Mouse (Mus musculus): ENCODE measurements around the gene Aldob. TPM values are rescaled to one million over a fixed set of nuclear protein-coding genes. Genes with fewer than 3 reads are reported as not detected.
A peak's percentile ranks its signal among the peaks of the same experiment; 100 is the strongest.

The Aldob gene
- polyA plus RNA-seq, 1 experiment from 2014 or later: 94.2 TPM

- ATAC-seq (replicated peaks; ENCODE audit: low FRiP score, low TSS enrichment, low read depth) (no peak), DNase-seq (ENCODE audit: low spot score) (no peak)
- no peak overlapping the region for H3K4me3 ChIP-seq (ENCODE audit: low read depth, low read length)
- H3K9ac ChIP-seq (ENCODE audit: low read length): no peak overlapping the region
- H3K27me3 ChIP-seq (replicated peaks; ENCODE audit: control insufficient read depth, insufficient read depth, low read length): no peaks in the 10 kb centered on the region
- no peak overlapping the region for H3K27ac ChIP-seq (ENCODE audit: low read depth)
- WGBS: 86% methylated on average over 4 of the region's 4 CpGs
- no peaks in the 10 kb centered on the region for H3K9me3 ChIP-seq (ENCODE audit: control insufficient read depth, low read length)
- H3K36me3 ChIP-seq (ENCODE audit: control insufficient read depth, insufficient read depth, low read length): no peaks in the 10 kb centered on the region
- no peaks in the 10 kb centered on the region for H3K4me1 ChIP-seq (replicated peaks; ENCODE audit: control insufficient read depth, insufficient read depth, low read length)
- H3K4me2 ChIP-seq (ENCODE audit: low read length): no peak overlapping the region
Measured at GRCm38 (mm10) chr4:49572194-49572593, 22.8 kb upstream of the Aldob start.

GRCm38 (mm10) chr4:49567613-49568012 is 18.3 kb upstream of the Aldob start:
- no peak overlapping the region for H3K27ac ChIP-seq (ENCODE audit: low read depth)
- H3K9me3 ChIP-seq (ENCODE audit: control insufficient read depth, low read length): no peaks in the 10 kb centered on the region
- no peak overlapping the region for H3K4me3 ChIP-seq (ENCODE audit: low read depth, low read length)
- WGBS: 21% methylated on average over 3 of the region's 3 CpGs
- ATAC-seq (replicated peaks; ENCODE audit: low FRiP score, low TSS enrichment, low read depth): peak; percentile 83
- H3K9ac ChIP-seq (ENCODE audit: low read length): no peak overlapping the region
- H3K36me3 ChIP-seq (ENCODE audit: control insufficient read depth, insufficient read depth, low read length): no peaks in the 10 kb centered on the region
- H3K4me2 ChIP-seq (ENCODE audit: low read length): no peak overlapping the region
- DNase-seq (ENCODE audit: low spot score): peak; percentile 63
- H3K4me1 ChIP-seq (replicated peaks; ENCODE audit: control insufficient read depth, insufficient read depth, low read length): no peaks in the 10 kb centered on the region
- no peaks in the 10 kb centered on the region for H3K27me3 ChIP-seq (replicated peaks; ENCODE audit: control insufficient read depth, insufficient read depth, low read length)

GRCm38 (mm10) chr4:49559915-49560772 is 10.8 kb upstream of the Aldob start:
- H3K9ac ChIP-seq (ENCODE audit: low read length): no peak overlapping the region
- H3K9me3 ChIP-seq (ENCODE audit: control insufficient read depth, low read length): no peaks in the 10 kb centered on the region
- no peaks in the 10 kb centered on the region for H3K36me3 ChIP-seq (ENCODE audit: control insufficient read depth, insufficient read depth, low read length)
- H3K27me3 ChIP-seq (replicated peaks; ENCODE audit: control insufficient read depth, insufficient read depth, low read length): no peaks in the 10 kb centered on the region
- 0 out of 2 replicates have a peak, but pooled peaks have one; percentile 50 for ATAC-seq (replicated peaks; ENCODE audit: low FRiP score, low TSS enrichment, low read depth)
- no peak overlapping the region for H3K27ac ChIP-seq (ENCODE audit: low read depth)
- no peak for DNase-seq (ENCODE audit: low spot score)
- no peak overlapping the region for H3K4me3 ChIP-seq (ENCODE audit: low read depth, low read length)
- H3K4me2 ChIP-seq (ENCODE audit: low read length): no peak overlapping the region
- 69% methylated on average over 20 of the region's 20 CpGs for WGBS
- no peaks in the 10 kb centered on the region for H3K4me1 ChIP-seq (replicated peaks; ENCODE audit: control insufficient read depth, insufficient read depth, low read length)

GRCm38 (mm10) chr4:49558181-49558580 is 8.8 kb upstream of the Aldob start:
- Histone ChIP-seq H3K4me3 (ENCODE audit: low read depth, low read length) (no peak overlapping the region), H3K4me1 (replicated peaks; ENCODE audit: control insufficient read depth, insufficient read depth, low read length) (no peaks in the 10 kb centered on the region), H3K9ac (ENCODE audit: low read length) (no peak overlapping the region), H3K9me3 (ENCODE audit: control insufficient read depth, low read length) (no peaks in the 10 kb centered on the region), H3K27me3 (replicated peaks; ENCODE audit: control insufficient read depth, insufficient read depth, low read length) (no peaks in the 10 kb centered on the region), H3K27ac (ENCODE audit: low read depth) (no peak overlapping the region), H3K36me3 (ENCODE audit: control insufficient read depth, insufficient read depth, low read length) (no peaks in the 10 kb centered on the region), H3K4me2 (ENCODE audit: low read length) (no peak overlapping the region)
- WGBS: 65% methylated on average over 2 of the region's 2 CpGs
- ATAC-seq (replicated peaks; ENCODE audit: low FRiP score, low TSS enrichment, low read depth): no peak
- DNase-seq (ENCODE audit: low spot score): no peak

- Histone ChIP-seq H3K4me2 (ENCODE audit: low read length) (no peak overlapping the region), H3K36me3 (ENCODE audit: control insufficient read depth, insufficient read depth, low read length) (no peaks in the 10 kb centered on the region), H3K9ac (ENCODE audit: low read length) (no peak overlapping the region), H3K9me3 (ENCODE audit: control insufficient read depth, low read length) (no peaks in the 10 kb centered on the region), H3K4me1 (replicated peaks; ENCODE audit: control insufficient read depth, insufficient read depth, low read length) (no peaks in the 10 kb centered on the region), H3K27me3 (replicated peaks; ENCODE audit: control insufficient read depth, insufficient read depth, low read length) (no peaks in the 10 kb centered on the region), H3K4me3 (ENCODE audit: low read depth, low read length) (no peak overlapping the region), H3K27ac (ENCODE audit: low read depth) (no peak overlapping the region)
- ATAC-seq (replicated peaks; ENCODE audit: low FRiP score, low TSS enrichment, low read depth) (no peak), DNase-seq (ENCODE audit: low spot score) (no peak)
- 96% methylated on average over 7 of the region's 7 CpGs for WGBS
Measured at GRCm38 (mm10) chr4:49557375-49557774, 8.0 kb upstream of the Aldob start.

GRCm38 (mm10) chr4:49553380-49553779 is 4.0 kb upstream of the Aldob start:
- ATAC-seq (replicated peaks; ENCODE audit: low FRiP score, low TSS enrichment, low read depth) (no peak), DNase-seq (ENCODE audit: low spot score) (no peak)
- no peak overlapping the region for H3K4me3 ChIP-seq (ENCODE audit: low read depth, low read length)
- no peaks in the 10 kb centered on the region for H3K36me3 ChIP-seq (ENCODE audit: control insufficient read depth, insufficient read depth, low read length)
- H3K27me3 ChIP-seq (replicated peaks; ENCODE audit: control insufficient read depth, insufficient read depth, low read length): no peaks in the 10 kb centered on the region
- H3K9ac ChIP-seq (ENCODE audit: low read length): no peak overlapping the region
- 62% methylated on average over 5 of the region's 5 CpGs for WGBS
- H3K4me2 ChIP-seq (ENCODE audit: low read length): no peak overlapping the region
- H3K9me3 ChIP-seq (ENCODE audit: control insufficient read depth, low read length): no peaks in the 10 kb centered on the region
- no peaks in the 10 kb centered on the region for H3K4me1 ChIP-seq (replicated peaks; ENCODE audit: control insufficient read depth, insufficient read depth, low read length)
- no peak overlapping the region for H3K27ac ChIP-seq (ENCODE audit: low read depth)

- 78% methylated on average over 7 of the region's 7 CpGs for WGBS
- H3K9ac ChIP-seq (ENCODE audit: low read length): no peak overlapping the region
- ATAC-seq (replicated peaks; ENCODE audit: low FRiP score, low TSS enrichment, low read depth): no peak
- no peaks in the 10 kb centered on the region for H3K36me3 ChIP-seq (ENCODE audit: control insufficient read depth, insufficient read depth, low read length)
- H3K27me3 ChIP-seq (replicated peaks; ENCODE audit: control insufficient read depth, insufficient read depth, low read length): no peaks in the 10 kb centered on the region
- DNase-seq (ENCODE audit: low spot score): no peak
- H3K9me3 ChIP-seq (ENCODE audit: control insufficient read depth, low read length): no peaks in the 10 kb centered on the region
- H3K4me3 ChIP-seq (ENCODE audit: low read depth, low read length): no peak overlapping the region
- H3K4me2 ChIP-seq (ENCODE audit: low read length): peak overlapping the region; percentile 38
- H3K4me1 ChIP-seq (replicated peaks; ENCODE audit: control insufficient read depth, insufficient read depth, low read length): no peaks in the 10 kb centered on the region
- no peak overlapping the region for H3K27ac ChIP-seq (ENCODE audit: low read depth)
Measured at GRCm38 (mm10) chr4:49547544-49548219, 1.7 kb downstream of the Aldob start.

- no peaks in the 10 kb centered on the region for H3K27me3 ChIP-seq (replicated peaks; ENCODE audit: control insufficient read depth, insufficient read depth, low read length)
- WGBS: 57% methylated on average over 6 of the region's 6 CpGs
- H3K4me1 ChIP-seq (replicated peaks; ENCODE audit: control insufficient read depth, insufficient read depth, low read length): no peaks in the 10 kb centered on the region
- H3K4me2 ChIP-seq (ENCODE audit: low read length): peak overlapping the region; percentile 14; the same call in 1 of the 2 replicates
- H3K27ac ChIP-seq (ENCODE audit: low read depth): no peak overlapping the region
- no peak overlapping the region for H3K9ac ChIP-seq (ENCODE audit: low read length)
- H3K36me3 ChIP-seq (ENCODE audit: control insufficient read depth, insufficient read depth, low read length): no peaks in the 10 kb centered on the region
- DNase-seq (ENCODE audit: low spot score) (no peak), ATAC-seq (replicated peaks; ENCODE audit: low FRiP score, low TSS enrichment, low read depth) (peak; percentile 76; the same call in 1 of the 2 replicates)
- no peak overlapping the region for H3K4me3 ChIP-seq (ENCODE audit: low read depth, low read length)
- H3K9me3 ChIP-seq (ENCODE audit: control insufficient read depth, low read length): no peaks in the 10 kb centered on the region
Measured at GRCm38 (mm10) chr4:49546873-49547543, 2.3 kb downstream of the Aldob start.

Data from intestine, embryonic 14.5 days (tissue).